Mouse (Mus musculus) erythroblast, embryonic 14.5 days (primary cell): ENCODE data around the gene Fbxo44.

Experiments
- GATA1 ChIP-seq: IDR thresholded peaks from 2 replicates; pipeline ENCODE4 v1.6.1; 2012; ENCODE audit warnings: low read length, inconsistent platforms, mixed read lengths
- TAL1 ChIP-seq: IDR thresholded peaks from 3 replicates; pipeline ENCODE4 v1.6.1; 2012; ENCODE audit warnings: low read length, inconsistent platforms, mixed read lengths

DNA sequence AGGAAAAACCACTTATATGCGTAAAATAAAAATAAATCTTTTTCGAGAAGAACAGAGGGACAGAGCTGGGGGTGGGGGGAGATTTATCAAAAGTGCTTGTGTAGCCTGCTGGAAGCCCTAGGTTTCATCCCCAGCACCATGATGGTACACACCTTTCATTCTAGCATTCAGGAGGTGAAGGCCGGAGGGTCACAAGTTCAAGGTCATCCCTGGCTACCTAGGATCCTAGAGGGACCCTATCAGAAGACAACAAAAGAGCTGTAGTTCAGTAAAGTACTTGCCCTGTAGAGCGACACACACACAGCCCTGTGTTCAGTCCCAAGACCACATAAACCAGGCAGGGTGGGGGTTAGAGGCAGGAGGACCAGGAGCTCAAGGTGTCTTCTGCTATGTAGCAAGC is 6.3 kb downstream of the Fbxo44 start:
- TF ChIP-seq GATA1 = no peak
- no peak for TF ChIP-seq TAL1
